Mouse (Mus musculus) MEL-GATA-1-ER (cell line): Measurements from ENCODE around the gene Spg21.
A peak's percentile ranks its signal among the peaks of the same experiment; 100 is the strongest.

Experiments
- DNase-seq: peaks from one replicate; pipeline ENCODE4 v3.0.0-alpha.2; 2012; ENCODE audit warnings: low read depth; ENCODE audit errors: extremely low read depth

The Spg21 gene

GRCm38 (mm10) chr9:65460732-65461442 is at the start of gene Spg21:
Spg21 (plus strand) TSS chr9:65460947.
- DNase-seq, result peak; percentile 43

- DNase-seq, result no peak
These were observed 49.4 kb upstream of the Spg21 start for GRCm38 (mm10) chr9:65411326-65411725.

GRCm38 (mm10) chr9:65417738-65418137 is 43.0 kb upstream of the Spg21 start:
- no peak for DNase-seq

GRCm38 (mm10) chr9:65419633-65420032 is 41.1 kb upstream of the Spg21 start:
- DNase-seq, result no peak

GRCm38 (mm10) chr9:65422760-65423501 is 37.8 kb upstream of the Spg21 start, which contains the start of gene Slc51b:
Slc51b (minus strand) TSS chr9:65422955.
- DNase-seq, result no peak

GRCm38 (mm10) chr9:65424393-65424792 is 36.4 kb upstream of the Spg21 start:
- no peak for DNase-seq

- DNase-seq, result no peak
These were observed 33.2 kb upstream of the Spg21 start for GRCm38 (mm10) chr9:65427511-65427910.

GRCm38 (mm10) chr9:65428003-65428402 is 32.7 kb upstream of the Spg21 start:
- no peak for DNase-seq

GRCm38 (mm10) chr9:65430401-65430800 is 30.3 kb upstream of the Spg21 start:
- DNase-seq, result no peak

- no peak for DNase-seq
These were observed 29.8 kb upstream of the Spg21 start for GRCm38 (mm10) chr9:65430921-65431320.

- DNase-seq, result peak; percentile 45
These were observed 28.5 kb upstream of the Spg21 start for GRCm38 (mm10) chr9:65432236-65432635.

- DNase-seq, result peak; percentile 71
These were observed 26.6 kb upstream of the Spg21 start for GRCm38 (mm10) chr9:65434140-65434539.

GRCm38 (mm10) chr9:65435211-65435610 is 25.5 kb upstream of the Spg21 start:
- no peak for DNase-seq

- peak; percentile 69 for DNase-seq
These were observed 25.0 kb upstream of the Spg21 start, which contains the start of gene Mtfmt for GRCm38 (mm10) chr9:65435671-65436301. Mtfmt (plus strand) TSS chr9:65435782.

GRCm38 (mm10) chr9:65444692-65445091 is 16.1 kb upstream of the Spg21 start:
- no peak for DNase-seq

GRCm38 (mm10) chr9:65447951-65448350 is 12.8 kb upstream of the Spg21 start:
- DNase-seq, result no peak

GRCm38 (mm10) chr9:65458975-65459374 is 1.8 kb upstream of the Spg21 start:
- DNase-seq, result no peak

GRCm38 (mm10) chr9:65460198-65460597 is 549 bp upstream of the Spg21 start:
- DNase-seq, result no peak

GRCm38 (mm10) chr9:65462544-65462943 is 1.8 kb downstream of the Spg21 start:
- DNase-seq, result no peak

- no peak for DNase-seq
These were observed 3.4 kb downstream of the Spg21 start for GRCm38 (mm10) chr9:65464161-65464560.

- DNase-seq, result no peak
These were observed 4.5 kb downstream of the Spg21 start for GRCm38 (mm10) chr9:65465241-65465640.

- DNase-seq, result no peak
These were observed 6.9 kb downstream of the Spg21 start for GRCm38 (mm10) chr9:65467686-65468085.
